Mouse (Mus musculus) skeletal muscle tissue, adult 2 months (tissue): ENCODE data around the gene Selenos.
"Not testable (repeated sequence)": the region's sequence is repeated elsewhere in the genome, so short reads cannot be mapped to it uniquely, and the experiment has no call there.

Source experiments
- DNase-seq: peaks from one replicate; pipeline ENCODE4 v3.0.0-alpha.2; 2012; ENCODE audit warnings: low read depth, low spot score

Selenos gene

GRCm38 (mm10) chr7:66079364-66080230, at the start of gene Selenos:
Gene Selenos, plus strand, starts transcription at chr7:66079649.
- DNase-seq: peak; percentile 96

- DNase-seq: no peak
Observed at GRCm38 (mm10) chr7:66036809-66037208, 42.6 kb upstream of the Selenos start.

GRCm38 (mm10) chr7:66038261-66038660, 41.2 kb upstream of the Selenos start:
- DNase-seq: peak; percentile 18

GRCm38 (mm10) chr7:66038730-66039129, 40.7 kb upstream of the Selenos start:
- DNase-seq: no peak

GRCm38 (mm10) chr7:66040026-66040814, 39.2 kb upstream of the Selenos start:
- no peak for DNase-seq

- DNase-seq: no peak
Observed at GRCm38 (mm10) chr7:66043552-66044459, 35.6 kb upstream of the Selenos start, which contains the start of gene Gm45213. Gene Gm45213, plus strand, starts transcription at chr7:66043602.

- DNase-seq: no peak
Observed at GRCm38 (mm10) chr7:66044617-66045016, 34.8 kb upstream of the Selenos start.

- no peak for DNase-seq
Observed at GRCm38 (mm10) chr7:66046921-66047918, 32.2 kb upstream of the Selenos start.

GRCm38 (mm10) chr7:66047975-66048374, 31.5 kb upstream of the Selenos start:
- DNase-seq: no peak

GRCm38 (mm10) chr7:66048446-66049230, 30.8 kb upstream of the Selenos start:
- DNase-seq: no peak

GRCm38 (mm10) chr7:66053946-66054483, 25.4 kb upstream of the Selenos start:
- no peak for DNase-seq

GRCm38 (mm10) chr7:66055356-66055755, 24.1 kb upstream of the Selenos start:
- DNase-seq: not testable (repeated sequence)

GRCm38 (mm10) chr7:66058703-66059102, 20.7 kb upstream of the Selenos start, which contains the start of gene Snrpa1:
Gene Snrpa1, plus strand, starts transcription at chr7:66059003.
- no peak for DNase-seq

- DNase-seq: peak; percentile 68
Observed at GRCm38 (mm10) chr7:66060066-66060956, 19.1 kb upstream of the Selenos start.

- DNase-seq: no peak
Observed at GRCm38 (mm10) chr7:66061057-66061456, 18.4 kb upstream of the Selenos start.

GRCm38 (mm10) chr7:66076411-66076810, 3.0 kb upstream of the Selenos start:
- no peak for DNase-seq

- no peak for DNase-seq
Observed at GRCm38 (mm10) chr7:66080231-66080613, 773 bp downstream of the Selenos start.

GRCm38 (mm10) chr7:66083757-66084156, 4.3 kb downstream of the Selenos start:
- no peak for DNase-seq
